Mouse (Mus musculus): ENCODE measurements at regions not wholly inside any gene's neighbourhood (a gene's known extent, or its start where the extent isn't known, plus 50 kb on each side); places are given as distances from the start of the nearest gene placed in this dataset.
A peak's percentile ranks its signal among the peaks of the same experiment; 100 is the strongest.

- Histone ChIP-seq H3K9me3 (replicated peaks) (no peaks in the 10 kb centered on the region), H3K27me3 (peaks cover 2% of the 10 kb centered on the region), H3K4me1 (peaks cover 37% of the 10 kb centered on the region), H3K27ac (replicated peaks) (no peak overlapping the region), H3K36me3 (no peaks in the 10 kb centered on the region), H3K9ac (no peak overlapping the region), H3K4me2 (replicated peaks) (no peak overlapping the region), H3K4me3 (replicated peaks) (no peak overlapping the region)
- ATAC-seq (ENCODE audit: insufficient number of reproducible peaks, low FRiP score, low TSS enrichment, low read depth): no peak
- 26% methylated on average over 4 of the region's 4 CpGs for WGBS
Observed at GRCm38 (mm10) chr1:92751700-92752136, 79.7 kb upstream of the Gpc1 start.

GRCm38 (mm10) chr1:92749475-92749874 lies 82.0 kb upstream of the Gpc1 start:
- Histone ChIP-seq H3K36me3 (no peaks in the 10 kb centered on the region), H3K9ac (no peak overlapping the region), H3K4me1 (peaks cover 41% of the 10 kb centered on the region), H3K4me2 (replicated peaks) (no peak overlapping the region), H3K4me3 (replicated peaks) (no peak overlapping the region), H3K9me3 (replicated peaks) (no peaks in the 10 kb centered on the region), H3K27ac (replicated peaks) (no peak overlapping the region), H3K27me3 (peaks cover 2% of the 10 kb centered on the region; the same call in 1 of the 2 replicates)
- WGBS: 64% methylated on average over 7 of the region's 7 CpGs
- ATAC-seq (ENCODE audit: insufficient number of reproducible peaks, low FRiP score, low TSS enrichment, low read depth): no peak

DNA sequence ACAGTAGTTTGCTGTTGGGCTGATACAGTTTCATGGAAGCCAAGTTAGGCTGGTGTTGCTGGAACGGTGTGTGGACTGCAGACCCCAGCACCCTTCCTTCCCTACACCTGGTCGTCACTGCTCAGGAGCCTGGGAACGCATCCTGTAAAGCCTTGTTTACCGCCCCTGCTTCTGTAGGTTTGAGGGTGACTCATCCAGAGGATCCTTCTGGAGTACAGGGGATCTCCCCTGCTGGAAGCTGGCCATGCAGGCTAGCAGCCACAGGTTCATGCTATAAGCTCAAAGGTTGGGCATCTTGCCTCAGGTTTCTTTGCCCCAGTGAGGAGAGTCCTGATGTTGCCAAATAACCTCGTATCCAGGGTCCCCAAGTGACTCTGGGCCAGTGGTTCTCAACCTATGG lies 86.2 kb upstream of the Gpc1 start:
- Histone ChIP-seq H3K4me2 (replicated peaks) (no peak overlapping the region), H3K27ac (replicated peaks) (no peak overlapping the region), H3K4me3 (replicated peaks) (no peak overlapping the region), H3K36me3 (no peaks in the 10 kb centered on the region), H3K9me3 (replicated peaks) (no peaks in the 10 kb centered on the region), H3K4me1 (peaks cover 17% of the 10 kb centered on the region; the same call in 1 of the 2 replicates), H3K9ac (no peak overlapping the region), H3K27me3 (no peaks in the 10 kb centered on the region; the same call in 1 of the 2 replicates)
- ATAC-seq (ENCODE audit: insufficient number of reproducible peaks, low FRiP score, low TSS enrichment, low read depth): no peak
- WGBS: 58% methylated on average over 5 of the region's 5 CpGs

- Histone ChIP-seq H3K27me3 (no peaks in the 10 kb centered on the region; the same call in 1 of the 2 replicates), H3K9ac (no peak overlapping the region), H3K4me1 (peaks cover 17% of the 10 kb centered on the region; the same call in 1 of the 2 replicates), H3K9me3 (replicated peaks) (no peaks in the 10 kb centered on the region), H3K27ac (replicated peaks) (no peak overlapping the region), H3K36me3 (no peaks in the 10 kb centered on the region), H3K4me3 (replicated peaks) (no peak overlapping the region), H3K4me2 (replicated peaks) (no peak overlapping the region)
- ATAC-seq (ENCODE audit: insufficient number of reproducible peaks, low FRiP score, low TSS enrichment, low read depth): peak; percentile 54; the same call in 1 of the 2 replicates
- 48% methylated on average over 9 of the region's 9 CpGs for WGBS
Observed at GRCm38 (mm10) chr1:92744528-92745241, 86.8 kb upstream of the Gpc1 start.

GRCm38 (mm10) chr1:92742881-92743621 lies 88.4 kb upstream of the Gpc1 start:
- Histone ChIP-seq H3K9ac (no peak overlapping the region), H3K27me3 (no peaks in the 10 kb centered on the region; the same call in none of the 2 replicates), H3K4me3 (replicated peaks) (no peak overlapping the region), H3K4me2 (replicated peaks) (no peak overlapping the region), H3K4me1 (peaks cover 17% of the 10 kb centered on the region; the same call in 1 of the 2 replicates), H3K27ac (replicated peaks) (no peak overlapping the region), H3K36me3 (no peaks in the 10 kb centered on the region), H3K9me3 (replicated peaks) (no peaks in the 10 kb centered on the region)
- WGBS: 56% methylated on average over 4 of the region's 4 CpGs
- ATAC-seq (ENCODE audit: insufficient number of reproducible peaks, low FRiP score, low TSS enrichment, low read depth): no peak

GRCm38 (mm10) chr1:92742300-92742699 lies 89.1 kb upstream of the Gpc1 start:
- Histone ChIP-seq H3K9me3 (replicated peaks) (no peaks in the 10 kb centered on the region), H3K4me3 (replicated peaks) (no peak overlapping the region), H3K27me3 (no peaks in the 10 kb centered on the region; the same call in none of the 2 replicates), H3K36me3 (no peaks in the 10 kb centered on the region), H3K4me1 (peaks cover 17% of the 10 kb centered on the region; the same call in 1 of the 2 replicates), H3K9ac (no peak overlapping the region), H3K4me2 (replicated peaks) (no peak overlapping the region), H3K27ac (replicated peaks) (no peak overlapping the region)
- 75% methylated on average over 6 of the region's 6 CpGs for WGBS
- ATAC-seq (ENCODE audit: insufficient number of reproducible peaks, low FRiP score, low TSS enrichment, low read depth): no peak

DNA sequence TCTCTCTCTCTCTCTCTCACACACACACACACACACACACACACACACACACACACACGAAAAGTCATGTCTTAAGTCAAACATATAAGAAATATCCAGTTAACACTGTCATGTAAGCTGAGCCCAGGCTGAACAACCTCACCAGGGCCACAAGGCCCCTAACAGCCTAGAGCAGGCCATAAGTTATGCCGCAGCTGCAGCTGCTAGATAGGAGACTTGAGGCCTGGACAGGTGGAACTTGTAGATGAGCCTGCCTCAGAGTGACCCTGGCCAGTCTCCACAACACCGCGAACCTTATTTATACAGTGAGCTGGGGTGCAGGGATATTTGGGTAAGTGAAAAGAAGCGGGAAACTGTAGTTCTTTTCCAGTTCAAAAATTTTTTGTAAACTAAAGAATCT lies 90.4 kb upstream of the Gpc1 start:
- H3K27me3 ChIP-seq: no peaks in the 10 kb centered on the region; the same call in 1 of the 2 replicates
- no peaks in the 10 kb centered on the region for H3K36me3 ChIP-seq
- H3K9me3 ChIP-seq (replicated peaks): no peaks in the 10 kb centered on the region
- H3K4me3 ChIP-seq (replicated peaks): no peak overlapping the region
- no peak overlapping the region for H3K4me2 ChIP-seq (replicated peaks)
- ATAC-seq (ENCODE audit: insufficient number of reproducible peaks, low FRiP score, low TSS enrichment, low read depth): no peak
- H3K9ac ChIP-seq: no peak overlapping the region
- H3K27ac ChIP-seq (replicated peaks): no peak overlapping the region
- H3K4me1 ChIP-seq: peaks cover 14% of the 10 kb centered on the region; the same call in 1 of the 2 replicates
- 81% methylated on average over 5 of the region's 5 CpGs for WGBS

GRCm38 (mm10) chr1:92737600-92738197 lies 89.1 kb upstream of the Otos start:
- 30% methylated on average over 11 of the region's 11 CpGs for whole genome bisulfite sequencing
- no peak overlapping the region for H3K4me2 ChIP-seq (replicated peaks)
- H3K4me1 ChIP-seq: no peaks in the 10 kb centered on the region
- no peaks in the 10 kb centered on the region for H3K9me3 ChIP-seq (replicated peaks)
- no peak overlapping the region for H3K4me3 ChIP-seq (replicated peaks)
- no peak overlapping the region for H3K9ac ChIP-seq
- no peak overlapping the region for H3K27ac ChIP-seq (replicated peaks)
- no peaks in the 10 kb centered on the region; the same call in 1 of the 2 replicates for H3K27me3 ChIP-seq
- H3K36me3 ChIP-seq: no peaks in the 10 kb centered on the region
- no peak for ATAC-seq (ENCODE audit: insufficient number of reproducible peaks, low FRiP score, low TSS enrichment, low read depth)

DNA sequence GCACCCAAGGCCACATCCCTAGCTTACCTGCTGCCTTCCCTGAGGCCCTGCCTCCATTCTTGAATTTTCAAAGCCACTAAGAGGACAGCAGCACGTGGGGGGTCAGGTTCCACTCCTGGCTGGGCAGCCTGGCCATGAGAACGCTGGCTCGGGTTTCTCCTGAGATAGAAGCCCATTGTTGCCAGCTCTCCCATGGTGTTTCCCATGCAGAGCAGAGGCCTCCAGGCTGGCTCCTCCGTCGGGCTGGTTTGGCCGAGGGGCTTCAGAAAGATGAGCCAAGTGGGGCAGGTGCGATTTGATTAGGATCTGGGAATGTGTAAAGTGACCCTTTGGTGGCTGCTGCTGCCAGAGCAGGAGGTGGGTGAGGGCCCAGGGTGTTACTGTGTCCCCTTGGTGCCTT lies 87.8 kb upstream of the Otos start:
- no peaks in the 10 kb centered on the region for H3K9me3 ChIP-seq (replicated peaks)
- ATAC-seq (ENCODE audit: insufficient number of reproducible peaks, low FRiP score, low TSS enrichment, low read depth): no peak
- no peak overlapping the region for H3K9ac ChIP-seq
- H3K4me2 ChIP-seq (replicated peaks): no peak overlapping the region
- H3K27ac ChIP-seq (replicated peaks): no peak overlapping the region
- H3K4me1 ChIP-seq: no peaks in the 10 kb centered on the region
- 29% methylated on average over 7 of the region's 7 CpGs for WGBS
- H3K4me3 ChIP-seq (replicated peaks): no peak overlapping the region
- no peaks in the 10 kb centered on the region; the same call in 1 of the 2 replicates for H3K27me3 ChIP-seq
- H3K36me3 ChIP-seq: no peaks in the 10 kb centered on the region

GRCm38 (mm10) chr1:92733732-92734131 lies 85.1 kb upstream of the Otos start:
- H3K36me3 ChIP-seq: no peaks in the 10 kb centered on the region
- peaks cover 8% of the 10 kb centered on the region; the same call in 1 of the 2 replicates for H3K4me1 ChIP-seq
- H3K27me3 ChIP-seq: no peaks in the 10 kb centered on the region
- H3K9ac ChIP-seq: no peak overlapping the region
- no peak for ATAC-seq (ENCODE audit: insufficient number of reproducible peaks, low FRiP score, low TSS enrichment, low read depth)
- H3K4me2 ChIP-seq (replicated peaks): no peak overlapping the region
- H3K4me3 ChIP-seq (replicated peaks): no peak overlapping the region
- WGBS: 63% methylated on average over 8 of the region's 8 CpGs
- no peak overlapping the region for H3K27ac ChIP-seq (replicated peaks)
- H3K9me3 ChIP-seq (replicated peaks): no peaks in the 10 kb centered on the region
